ENCODE assay signal across 27 mouse cellular contexts in the genomic region with DNA sequence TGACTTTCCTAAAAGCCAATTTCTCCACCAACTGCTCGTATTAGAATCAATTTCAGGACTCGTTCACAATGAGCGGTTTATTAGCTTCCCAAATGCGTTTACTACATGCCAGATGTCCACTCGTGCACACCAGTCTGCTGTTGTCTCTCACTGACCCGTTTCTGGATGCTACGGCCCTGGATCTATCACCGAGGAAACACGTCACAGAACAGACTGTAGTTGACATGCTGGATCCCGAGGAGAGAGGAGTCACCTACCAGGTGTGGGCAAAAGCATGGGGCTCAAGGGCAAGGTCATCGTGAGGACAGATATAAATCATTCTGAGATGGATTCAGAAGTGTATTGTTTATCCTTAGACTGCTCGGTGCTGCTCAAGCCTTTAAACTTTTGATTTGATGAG.
DNase-seq lines count a peak whose midpoint lies in the region; ATAC-seq lines count a peak whose summit lies in the region.
"Had no signal": no experiment of that assay in that cellular context is flagged by ENCODE, and none has a peak within 500 bp of the region (broad histone marks: within the 10 kb centered on the region; RNA-seq: fewer than 3 reads in every experiment).

No protein-coding gene starts in this region.

- no peak for ATAC-seq in neural tube, embryonic 15.5 days (ENCODE audit: low FRiP score)
- ATAC-seq in neural tube, embryonic 11.5 days (ENCODE audit: insufficient read depth, low FRiP score, low TSS enrichment): peak; percentile 41; the same call in 1 of the 2 replicates
- ATAC-seq: forebrain, embryonic 13.5 days; intestine, embryonic 16.5 days had no signal

- H3K27me3 ChIP-seq in neural tube, embryonic 15.5 days (replicated peaks): no peaks in the 10 kb centered on the region
- H3K27me3 ChIP-seq in neural tube, embryonic 11.5 days (ENCODE audit: control insufficient read depth, insufficient read depth, low read length): no peaks in the 10 kb centered on the region
- H3K27me3 ChIP-seq: embryonic facial prominence, embryonic 15.5 days; forebrain, embryonic 13.5 days; heart, embryonic 13.5 days; limb, embryonic 13.5 days; liver, embryonic 13.5 days; stomach, embryonic 15.5 days had no signal

- no peaks in the 10 kb centered on the region for H3K36me3 ChIP-seq in neural tube, embryonic 15.5 days
- H3K36me3 ChIP-seq in neural tube, embryonic 11.5 days (ENCODE audit: control insufficient read depth, insufficient read depth, low read length): no peaks in the 10 kb centered on the region
- H3K36me3 ChIP-seq: embryonic facial prominence, embryonic 10.5 days; embryonic facial prominence, embryonic 15.5 days; heart, embryonic 13.5 days; limb, embryonic 13.5 days; liver, embryonic 13.5 days; midbrain, embryonic 10.5 days; stomach, embryonic 15.5 days had no signal

- no peak overlapping the region for H3K4me2 ChIP-seq in neural tube, embryonic 15.5 days
- H3K4me2 ChIP-seq in neural tube, embryonic 11.5 days (ENCODE audit: low read depth): no peak overlapping the region
- H3K4me2 ChIP-seq: embryonic facial prominence, embryonic 15.5 days; forebrain, embryonic 13.5 days; heart, embryonic 13.5 days; limb, embryonic 13.5 days; liver, embryonic 13.5 days; stomach, embryonic 15.5 days had no signal

- peak; percentile 45 for DNase-seq in neural tube, embryonic 10.5 days (ENCODE audit: extremely low spot score, low spot score)
- peak; percentile 16 for DNase-seq in embryo, embryonic 11.5 days (ENCODE audit: low read depth, low spot score)
- peak; percentile 26 for DNase-seq in neural tube, embryonic 11.5 days (ENCODE audit: low spot score)
- DNase-seq in adrenal gland, adult 2 months: no peak
- no peak for DNase-seq in cerebellum, postnatal 14 days
- DNase-seq: adrenal gland, postnatal 36 days; B cell, adult 2 months; cerebellum, adult 2 months; cerebellum, postnatal 25 days; gastrocnemius, postnatal 10 days; heart, postnatal 10 days; kidney, adult 9 months; kidney, postnatal 10 days; layer of hippocampus, adult 9-11 months; liver, embryonic 13.5 days; lung, adult 18-20 months; lung, postnatal 10 days; right cerebral cortex, postnatal 25 days had no signal

- no peak overlapping the region for H3K27ac ChIP-seq in neural tube, embryonic 15.5 days (replicated peaks)
- H3K27ac ChIP-seq in neural tube, embryonic 11.5 days (ENCODE audit: low read depth, low read length): 0 out of 2 replicates have a peak overlapping the region, but pooled peaks have one; percentile 54
- H3K27ac ChIP-seq: embryonic facial prominence, embryonic 10.5 days; embryonic facial prominence, embryonic 15.5 days; forebrain, embryonic 13.5 days; heart, embryonic 13.5 days; limb, embryonic 13.5 days; liver, embryonic 13.5 days; stomach, embryonic 15.5 days had no signal

- H3K9me3 ChIP-seq in neural tube, embryonic 15.5 days (replicated peaks): no peaks in the 10 kb centered on the region
- no peaks in the 10 kb centered on the region for H3K9me3 ChIP-seq in neural tube, embryonic 11.5 days (ENCODE audit: control insufficient read depth, low read length)
- H3K9me3 ChIP-seq: embryonic facial prominence, embryonic 10.5 days; embryonic facial prominence, embryonic 15.5 days; forebrain, embryonic 13.5 days; heart, embryonic 13.5 days; limb, embryonic 13.5 days; liver, embryonic 13.5 days; midbrain, embryonic 10.5 days; stomach, embryonic 15.5 days had no signal

- H3K4me3 ChIP-seq in neural tube, embryonic 15.5 days (replicated peaks): no peak overlapping the region
- H3K4me3 ChIP-seq in neural tube, embryonic 11.5 days (ENCODE audit: low read depth, low read length): no peak overlapping the region
- H3K4me3 ChIP-seq: embryonic facial prominence, embryonic 10.5 days; embryonic facial prominence, embryonic 15.5 days; forebrain, embryonic 13.5 days; heart, embryonic 13.5 days; limb, embryonic 13.5 days; liver, embryonic 13.5 days; midbrain, embryonic 10.5 days; stomach, embryonic 15.5 days had no signal

- 21% methylated on average over 12 of the region's 12 CpGs for WGBS in neural tube, embryonic 15.5 days
- WGBS in neural tube, embryonic 11.5 days: 31% methylated on average over 12 of the region's 12 CpGs

- no peak overlapping the region for H3K9ac ChIP-seq in neural tube, embryonic 15.5 days (replicated peaks)
- H3K9ac ChIP-seq in neural tube, embryonic 11.5 days (ENCODE audit: low read length): no peak overlapping the region
- H3K9ac ChIP-seq: embryonic facial prominence, embryonic 15.5 days; forebrain, embryonic 13.5 days; heart, embryonic 13.5 days; limb, embryonic 13.5 days; liver, embryonic 13.5 days; stomach, embryonic 15.5 days had no signal

- H3K4me1 ChIP-seq in neural tube, embryonic 15.5 days: 0 out of 2 replicates have a peak, but pooled peaks cover 5% of the 10 kb centered on the region
- H3K4me1 ChIP-seq in neural tube, embryonic 11.5 days (ENCODE audit: control insufficient read depth, insufficient read depth, low read length): peaks cover 8% of the 10 kb centered on the region; the same call in 1 of the 2 replicates
- H3K4me1 ChIP-seq: embryonic facial prominence, embryonic 15.5 days; liver, embryonic 13.5 days; stomach, embryonic 15.5 days had no signal

Comparison
In these comparisons a context has a peak if more than half of its experiments do, and no peak if none do; other contexts are left out.
1. DNase-seq: peak in neural tube, embryonic 10.5 days (single experiment), embryo, embryonic 11.5 days (single experiment) and neural tube, embryonic 11.5 days (single experiment); none in adrenal gland, adult 2 months (single experiment) and cerebellum, postnatal 14 days (0 of 2).